Mouse (Mus musculus) adrenal gland, postnatal 25 days (tissue): ENCODE data around the gene Acad8. TPM values are rescaled to one million over a fixed set of nuclear protein-coding genes. Genes with fewer than 3 reads are reported as not detected.

ENCODE experiments used
- DNase-seq: peaks from one replicate; pipeline ENCODE4 v3.0.0; 2021; ENCODE audit warnings: mixed read lengths
- total RNA-seq: library from RNA; stranded (reverse); gene quantifications from 2 replicates; pipeline ENCODE4 v1.2.3, GENCODE M21; 2021

The Acad8 gene
- total RNA-seq, 1 experiment from 2014 or later: 95.4 TPM

DNA sequence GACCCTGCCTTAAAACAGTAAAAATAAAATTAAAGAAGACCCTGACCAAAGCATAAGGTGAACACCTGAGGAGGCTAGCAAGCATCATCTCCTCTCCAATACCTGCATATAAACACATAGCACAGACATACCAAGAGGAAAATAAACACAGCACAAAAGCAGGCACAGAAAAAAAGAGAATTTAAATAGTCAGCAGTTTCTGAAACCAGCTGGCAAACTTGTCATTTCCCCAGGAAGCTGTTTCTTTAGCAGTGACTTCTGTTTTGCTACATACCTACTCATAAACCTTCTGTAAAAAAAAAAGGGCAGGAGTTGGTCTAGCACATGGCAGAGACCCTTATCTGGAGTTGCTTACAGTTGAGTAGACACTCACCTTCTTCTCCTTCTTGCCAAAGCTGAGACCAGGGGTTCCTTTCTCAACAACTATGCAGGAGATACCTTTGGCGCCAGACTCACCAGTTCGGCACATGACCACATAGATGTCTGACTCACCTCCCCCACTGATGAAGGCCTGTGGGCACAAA, 14.2 kb downstream of the Acad8 start:
- DNase-seq: no peak

DNA sequence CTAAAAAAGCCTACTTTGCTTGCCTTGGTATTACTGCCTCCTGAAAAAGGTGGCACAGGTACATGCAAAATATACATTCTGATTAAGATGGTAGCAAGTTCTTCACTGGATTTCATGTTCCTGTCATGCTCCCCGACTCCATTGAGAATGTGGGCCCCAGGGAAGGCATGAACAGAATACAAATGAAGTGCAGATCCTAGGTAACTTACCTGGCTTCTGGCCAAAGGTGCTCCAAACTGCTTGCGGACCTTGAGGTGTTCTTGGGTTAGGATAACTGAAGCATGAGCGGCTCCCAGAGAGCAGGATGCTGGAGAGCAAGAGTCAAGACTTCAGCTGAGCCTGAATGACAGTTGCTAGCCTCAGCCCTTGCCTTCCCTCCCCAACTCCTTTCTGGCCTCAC, 20.6 kb downstream of the Acad8 start:
- no peak for DNase-seq

DNA sequence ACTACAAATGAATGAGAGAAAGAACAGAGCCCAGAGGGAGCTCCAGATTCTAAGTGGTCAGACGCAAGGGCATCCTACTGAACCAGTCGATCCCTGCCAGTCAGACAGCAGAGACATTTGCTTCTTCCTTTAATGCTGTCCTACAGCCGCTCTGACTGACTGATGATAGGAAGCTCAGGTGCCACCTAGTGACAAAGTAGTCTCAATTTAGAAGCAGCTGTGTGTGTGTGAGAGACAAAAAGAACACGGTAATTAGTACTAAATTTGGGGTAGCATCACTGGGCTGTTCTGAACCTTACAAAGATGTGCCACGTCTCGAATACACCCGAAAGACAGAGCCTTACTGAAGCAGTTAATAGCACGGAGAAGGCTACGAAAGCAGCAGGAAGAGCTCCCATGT, 21.6 kb downstream of the Acad8 start:
- no peak for DNase-seq

DNA sequence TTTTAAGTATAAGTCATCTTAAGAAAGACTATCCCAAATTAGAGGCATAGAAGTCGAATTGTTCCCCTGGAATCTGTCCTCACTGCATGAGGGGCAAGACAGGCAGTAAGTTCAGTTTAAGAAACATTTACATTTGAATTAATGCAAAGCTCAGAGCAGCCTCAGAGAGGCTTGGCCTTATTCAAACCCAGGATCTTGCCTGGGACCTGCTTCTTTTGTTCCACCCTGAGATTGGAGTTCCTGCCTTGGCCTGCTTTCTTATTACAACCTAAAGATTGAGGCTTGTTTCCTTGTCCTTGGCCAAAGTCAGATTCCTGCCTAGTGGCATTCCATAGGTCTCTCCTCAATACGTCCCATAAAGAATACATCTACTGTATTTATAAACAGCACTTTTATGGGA, 51.6 kb downstream of the Acad8 start:
- DNase-seq: no peak

DNA sequence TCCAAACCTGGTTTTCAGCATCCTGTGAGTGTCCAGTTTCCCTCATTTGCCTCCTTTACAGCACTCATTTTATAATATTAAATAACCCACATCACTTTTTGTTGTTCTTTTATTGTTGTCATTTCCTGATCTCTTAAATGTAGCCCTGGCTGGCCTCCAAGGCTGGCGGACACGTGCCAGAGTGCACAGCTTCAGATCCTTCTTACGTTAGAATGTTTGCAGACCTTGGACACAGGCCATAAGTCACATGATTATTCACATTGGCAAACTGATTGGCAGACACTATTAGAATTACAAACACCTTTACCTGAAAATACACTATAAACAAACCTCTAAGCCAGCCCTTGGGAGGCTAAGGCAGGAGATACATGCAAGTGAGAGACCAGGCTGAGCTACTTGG, 75.2 kb downstream of the Acad8 start:
- DNase-seq: peak; percentile 61

Other genes with a start within 250 kb of the Acad8 start
- gene Glb1l2, start 193.1 kb downstream of the Acad8 start, total RNA-seq: 3.7 and 4.0 TPM in 2 replicates
- gene Glb1l3, start 138.7 kb downstream of the Acad8 start, total RNA-seq: 1.0 and 1.1 TPM in 2 replicates
- gene Gm1110, start 76.5 kb downstream of the Acad8 start, total RNA-seq: not detected in 2 replicates
- 39.6 and 46.1 TPM in 2 replicates for gene Thyn1, start 144 bp upstream of the Acad8 start, total RNA-seq
- gene Vps26b, start 30.5 kb upstream of the Acad8 start, total RNA-seq: 37.2 and 43.3 TPM in 2 replicates
- gene Ncapd3, start 30.6 kb upstream of the Acad8 start, total RNA-seq: 21.5 and 24.5 TPM in 2 replicates
- 35.7 and 36.5 TPM in 2 replicates for gene Jam3, start 155.9 kb upstream of the Acad8 start, total RNA-seq